Mouse (Mus musculus): ENCODE results near the gene Ltb4r1. TPM values are rescaled to one million over a fixed set of nuclear protein-coding genes. Genes with fewer than 3 reads are reported as not detected.

The Ltb4r1 gene
- polyA plus RNA-seq, 1 experiment from 2014 or later: 0.17 TPM

DNA sequence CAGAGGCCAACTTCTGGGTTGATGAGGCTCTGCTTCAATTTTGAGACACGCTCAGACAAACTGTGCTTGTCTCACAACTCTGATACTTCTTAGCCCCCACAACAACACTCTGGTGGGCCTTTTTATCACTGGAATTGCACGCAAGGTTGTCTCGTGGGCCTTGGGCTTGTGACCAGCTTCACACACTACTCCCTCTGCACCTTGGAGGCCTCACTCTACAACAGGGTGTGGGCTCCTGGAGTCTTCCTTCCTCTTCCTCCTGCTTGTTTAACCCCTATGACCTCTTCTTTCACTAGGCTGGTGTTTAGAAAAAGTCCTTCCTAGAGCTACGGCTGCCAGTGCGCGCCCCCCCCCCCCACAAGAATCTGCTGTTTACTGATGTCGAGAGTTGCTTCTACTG, 10.9 kb downstream of the Ltb4r1 start:
- no peak overlapping the region for H3K4me3 ChIP-seq (ENCODE audit: low read depth, low read length)
- no peak for ATAC-seq (ENCODE audit: insufficient number of reproducible peaks, low FRiP score, low TSS enrichment, low read depth)
- 80% methylated on average over 7 of the region's 7 CpGs for WGBS

DNA sequence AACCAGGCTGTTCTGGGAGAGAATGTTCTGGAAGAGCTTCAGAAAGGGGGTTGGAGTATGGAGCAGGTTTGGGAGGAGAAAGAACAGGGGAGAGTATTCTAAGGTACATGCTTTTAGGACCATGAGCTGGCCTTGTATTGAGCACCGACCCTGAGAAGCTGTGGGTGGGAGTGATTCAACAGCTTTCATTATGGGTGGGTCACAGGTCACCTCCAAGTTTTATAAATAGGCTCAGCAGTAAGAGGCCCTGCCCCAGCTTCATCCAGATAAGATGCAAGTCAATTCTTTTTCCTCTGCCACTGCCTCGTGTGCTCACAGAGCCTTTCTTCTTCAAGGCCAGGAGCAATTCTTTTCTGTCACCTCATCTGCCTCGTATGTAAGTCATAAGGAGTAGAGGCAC, 11.4 kb downstream of the Ltb4r1 start:
- H3K4me2 ChIP-seq (ENCODE audit: low read depth, severe bottlenecking): no peak overlapping the region
- H3K9ac ChIP-seq (ENCODE audit: low read length): no peak overlapping the region
- H3K27me3 ChIP-seq (ENCODE audit: control insufficient read depth, insufficient read depth, low read length): no peaks in the 10 kb centered on the region
- H3K4me1 ChIP-seq (ENCODE audit: control insufficient read depth, insufficient read depth, low read length): peaks cover 9% of the 10 kb centered on the region
- H3K4me3 ChIP-seq (ENCODE audit: low read depth, low read length): no peak overlapping the region
- no peak for ATAC-seq (ENCODE audit: insufficient number of reproducible peaks, low FRiP score, low TSS enrichment, low read depth)
- 48% methylated on average over 3 of the region's 3 CpGs for WGBS
- H3K9me3 ChIP-seq (ENCODE audit: control insufficient read depth, low read length): no peaks in the 10 kb centered on the region
- no peaks in the 10 kb centered on the region for H3K36me3 ChIP-seq (ENCODE audit: control insufficient read depth, insufficient read depth, low read length)
- no peak for DNase-seq (ENCODE audit: low spot score)
- no peak overlapping the region for H3K27ac ChIP-seq (replicated peaks; ENCODE audit: low read depth, low read length)

More for the DNA sequence above, 10.9 kb downstream of the Ltb4r1 start:
- Histone ChIP-seq H3K36me3 (ENCODE audit: control insufficient read depth, insufficient read depth, low read length) (no peaks in the 10 kb centered on the region), H3K27ac (replicated peaks; ENCODE audit: low read depth, low read length) (no peak overlapping the region), H3K9ac (ENCODE audit: low read length) (no peak overlapping the region), H3K27me3 (ENCODE audit: control insufficient read depth, insufficient read depth, low read length) (no peaks in the 10 kb centered on the region), H3K9me3 (ENCODE audit: control insufficient read depth, low read length) (no peaks in the 10 kb centered on the region), H3K4me2 (ENCODE audit: low read depth, severe bottlenecking) (no peak overlapping the region), H3K4me1 (ENCODE audit: control insufficient read depth, insufficient read depth, low read length) (peaks cover 4% of the 10 kb centered on the region)
- no peak for DNase-seq (ENCODE audit: low spot score)

GRCm38 (mm10) chr14:55777806-55778205, 12.0 kb downstream of the Ltb4r1 start:
- Histone ChIP-seq H3K9ac (ENCODE audit: low read length) (no peak overlapping the region), H3K4me3 (ENCODE audit: low read depth, low read length) (no peak overlapping the region), H3K4me1 (ENCODE audit: control insufficient read depth, insufficient read depth, low read length) (peaks cover 15% of the 10 kb centered on the region), H3K4me2 (ENCODE audit: low read depth, severe bottlenecking) (no peak overlapping the region), H3K27ac (replicated peaks; ENCODE audit: low read depth, low read length) (no peak overlapping the region), H3K9me3 (ENCODE audit: control insufficient read depth, low read length) (no peaks in the 10 kb centered on the region), H3K27me3 (ENCODE audit: control insufficient read depth, insufficient read depth, low read length) (no peaks in the 10 kb centered on the region), H3K36me3 (ENCODE audit: control insufficient read depth, insufficient read depth, low read length) (no peaks in the 10 kb centered on the region)
- 90% methylated on average over 11 of the region's 11 CpGs for WGBS
- no peak for DNase-seq (ENCODE audit: low spot score)
- ATAC-seq (ENCODE audit: insufficient number of reproducible peaks, low FRiP score, low TSS enrichment, low read depth): no peak

DNA sequence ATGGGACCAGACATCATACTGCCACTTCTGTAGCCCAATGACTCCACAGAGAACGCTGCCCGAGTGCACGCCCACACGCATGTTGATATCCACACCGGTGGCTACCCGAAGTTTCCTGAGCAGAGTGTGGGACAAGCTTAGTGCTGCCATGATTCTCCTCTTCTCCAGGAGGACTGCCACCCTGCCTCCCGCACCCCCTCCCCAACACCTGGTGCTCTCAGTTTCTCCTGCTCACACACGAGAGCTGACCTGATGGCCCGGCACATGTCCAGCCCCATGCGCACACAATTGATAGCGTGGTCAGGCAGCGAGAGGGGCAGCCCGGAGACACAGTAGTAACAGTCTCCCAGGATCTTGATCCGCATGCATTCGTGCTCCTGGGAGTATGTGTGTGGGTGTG, 12.9 kb downstream of the Ltb4r1 start:
- no peak for ATAC-seq (ENCODE audit: insufficient number of reproducible peaks, low FRiP score, low TSS enrichment, low read depth)
- no peak overlapping the region for H3K4me3 ChIP-seq (ENCODE audit: low read depth, low read length)
- no peak overlapping the region for H3K27ac ChIP-seq (replicated peaks; ENCODE audit: low read depth, low read length)
- H3K36me3 ChIP-seq (ENCODE audit: control insufficient read depth, insufficient read depth, low read length): no peaks in the 10 kb centered on the region
- H3K9ac ChIP-seq (ENCODE audit: low read length): no peak overlapping the region
- H3K4me1 ChIP-seq (ENCODE audit: control insufficient read depth, insufficient read depth, low read length): peaks cover 15% of the 10 kb centered on the region
- H3K27me3 ChIP-seq (ENCODE audit: control insufficient read depth, insufficient read depth, low read length): no peaks in the 10 kb centered on the region
- no peak overlapping the region for H3K4me2 ChIP-seq (ENCODE audit: low read depth, severe bottlenecking)
- no peaks in the 10 kb centered on the region for H3K9me3 ChIP-seq (ENCODE audit: control insufficient read depth, low read length)
- 88% methylated on average over 15 of the region's 15 CpGs for WGBS
- DNase-seq (ENCODE audit: low spot score): no peak

GRCm38 (mm10) chr14:55779656-55780055, 13.9 kb downstream of the Ltb4r1 start:
- H3K36me3 ChIP-seq (ENCODE audit: control insufficient read depth, insufficient read depth, low read length): no peaks in the 10 kb centered on the region
- ATAC-seq (ENCODE audit: insufficient number of reproducible peaks, low FRiP score, low TSS enrichment, low read depth) (no peak), DNase-seq (ENCODE audit: low spot score) (no peak)
- H3K27ac ChIP-seq (replicated peaks; ENCODE audit: low read depth, low read length): no peak overlapping the region
- 59% methylated on average over 16 of the region's 16 CpGs for WGBS
- peaks cover 15% of the 10 kb centered on the region for H3K4me1 ChIP-seq (ENCODE audit: control insufficient read depth, insufficient read depth, low read length)
- H3K27me3 ChIP-seq (ENCODE audit: control insufficient read depth, insufficient read depth, low read length): peaks cover under 1% of the 10 kb centered on the region; the same call in 1 of the 2 replicates
- no peaks in the 10 kb centered on the region for H3K9me3 ChIP-seq (ENCODE audit: control insufficient read depth, low read length)
- no peak overlapping the region for H3K9ac ChIP-seq (ENCODE audit: low read length)
- H3K4me2 ChIP-seq (ENCODE audit: low read depth, severe bottlenecking): no peak overlapping the region
- no peak overlapping the region for H3K4me3 ChIP-seq (ENCODE audit: low read depth, low read length)

GRCm38 (mm10) chr14:55780736-55781135, 15.0 kb downstream of the Ltb4r1 start:
- peaks cover 15% of the 10 kb centered on the region for H3K4me1 ChIP-seq (ENCODE audit: control insufficient read depth, insufficient read depth, low read length)

GRCm38 (mm10) chr14:55781310-55781709, 15.5 kb downstream of the Ltb4r1 start:
- peak overlapping the region; percentile 35 for H3K4me2 ChIP-seq (ENCODE audit: low read depth, severe bottlenecking)
- H3K27me3 ChIP-seq (ENCODE audit: control insufficient read depth, insufficient read depth, low read length): peaks cover 9% of the 10 kb centered on the region; the same call in 1 of the 2 replicates
- no peak overlapping the region for H3K27ac ChIP-seq (replicated peaks; ENCODE audit: low read depth, low read length)
- no peaks in the 10 kb centered on the region for H3K36me3 ChIP-seq (ENCODE audit: control insufficient read depth, insufficient read depth, low read length)
- H3K9me3 ChIP-seq (ENCODE audit: control insufficient read depth, low read length): no peaks in the 10 kb centered on the region
- peaks cover 15% of the 10 kb centered on the region for H3K4me1 ChIP-seq (ENCODE audit: control insufficient read depth, insufficient read depth, low read length)
- WGBS: 14% methylated on average over 14 of the region's 14 CpGs
- ATAC-seq (ENCODE audit: insufficient number of reproducible peaks, low FRiP score, low TSS enrichment, low read depth) (peak; percentile 63; the same call in 1 of the 2 replicates), DNase-seq (ENCODE audit: low spot score) (peak; percentile 80)
- H3K9ac ChIP-seq (ENCODE audit: low read length): no peak overlapping the region
- peak overlapping the region; percentile 15 for H3K4me3 ChIP-seq (ENCODE audit: low read depth, low read length)

More at GRCm38 (mm10) chr14:55780736-55781135, 15.0 kb downstream of the Ltb4r1 start:
- no peak; the same call in 1 of the 2 replicates for ATAC-seq (ENCODE audit: insufficient number of reproducible peaks, low FRiP score, low TSS enrichment, low read depth)
- H3K27ac ChIP-seq (replicated peaks; ENCODE audit: low read depth, low read length): no peak overlapping the region
- H3K36me3 ChIP-seq (ENCODE audit: control insufficient read depth, insufficient read depth, low read length): no peaks in the 10 kb centered on the region
- WGBS: 78% methylated on average over 11 of the region's 11 CpGs
- H3K27me3 ChIP-seq (ENCODE audit: control insufficient read depth, insufficient read depth, low read length): peaks cover 5% of the 10 kb centered on the region; the same call in 1 of the 2 replicates
- no peak overlapping the region; the same call in 1 of the 2 replicates for H3K4me3 ChIP-seq (ENCODE audit: low read depth, low read length)
- H3K9ac ChIP-seq (ENCODE audit: low read length): peak overlapping the region; percentile 1; the same call in 1 of the 2 replicates
- DNase-seq (ENCODE audit: low spot score): no peak
- H3K9me3 ChIP-seq (ENCODE audit: control insufficient read depth, low read length): no peaks in the 10 kb centered on the region
- H3K4me2 ChIP-seq (ENCODE audit: low read depth, severe bottlenecking): 0 out of 2 replicates have a peak overlapping the region, but pooled peaks have one; percentile 35

- no peak overlapping the region for H3K27ac ChIP-seq (replicated peaks; ENCODE audit: low read depth, low read length)
- 49% methylated on average over 9 of the region's 9 CpGs for WGBS
- no peaks in the 10 kb centered on the region for H3K9me3 ChIP-seq (ENCODE audit: control insufficient read depth, low read length)
- no peak for ATAC-seq (ENCODE audit: insufficient number of reproducible peaks, low FRiP score, low TSS enrichment, low read depth)
- H3K9ac ChIP-seq (ENCODE audit: low read length): peak overlapping the region; percentile 32; the same call in 1 of the 2 replicates
- H3K4me1 ChIP-seq (ENCODE audit: control insufficient read depth, insufficient read depth, low read length): peaks cover 15% of the 10 kb centered on the region
- no peak for DNase-seq (ENCODE audit: low spot score)
- H3K27me3 ChIP-seq (ENCODE audit: control insufficient read depth, insufficient read depth, low read length): peaks cover 14% of the 10 kb centered on the region; the same call in 1 of the 2 replicates
- no peaks in the 10 kb centered on the region for H3K36me3 ChIP-seq (ENCODE audit: control insufficient read depth, insufficient read depth, low read length)
- H3K4me3 ChIP-seq (ENCODE audit: low read depth, low read length): peak overlapping the region; percentile 48
- peak overlapping the region; percentile 79 for H3K4me2 ChIP-seq (ENCODE audit: low read depth, severe bottlenecking)
Measured at GRCm38 (mm10) chr14:55782361-55782960, 16.7 kb downstream of the Ltb4r1 start.

Measured in limb, embryonic 11.5 days (tissue).